Mouse (Mus musculus) MEL (cell line): ENCODE data around the gene U2af2. TPM values are rescaled to one million over a fixed set of nuclear protein-coding genes. Genes with fewer than 3 reads are reported as not detected.

Experiments
- DNase-seq: peaks from one replicate; pipeline ENCODE4 v3.0.0; 2011; ENCODE audit warnings: low read depth, low spot score
- H3K27ac ChIP-seq: 2 replicates; pipeline ENCODE4 v1.5.1; 2012; ENCODE audit warnings: low read depth, mild to moderate bottlenecking, control low read depth, low read length, moderate library complexity; ENCODE audit not compliant: control insufficient read depth
- H3K27me3 ChIP-seq, 2 experiments: fragments of 150-350 bp in 1 of 2; sonication (generic) in 1 of 2; 2 replicates each; pipeline ENCODE4 v1.6.1; 2012; ENCODE audit warnings: low read length in 2 of 2, mild to moderate bottlenecking in 2 of 2, improper control_type of control experiment in 1 of 2, moderate library complexity in 1 of 2; ENCODE audit not compliant: insufficient read depth in 2 of 2, control insufficient read depth in 1 of 2
- H3K36me3 ChIP-seq, 2 experiments: 2 replicates each; pipeline ENCODE4 v1.6.1; 2012 to 2014; ENCODE audit warnings: low read length in 2 of 2, improper control_type of control experiment in 1 of 2, inconsistent platforms in 1 of 2, mild to moderate bottlenecking in 1 of 2; ENCODE audit not compliant: insufficient read depth in 2 of 2, control insufficient read depth in 1 of 2
- H3K4me1 ChIP-seq, 2 experiments: fragments of 150-350 bp in 1 of 2; sonication (generic) in 1 of 2; 2 replicates each; pipeline ENCODE4 v1.6.1; 2012; ENCODE audit warnings: low read length in 2 of 2, improper control_type of control experiment in 1 of 2, mild to moderate bottlenecking in 1 of 2; ENCODE audit not compliant: insufficient read depth in 2 of 2, control insufficient read depth in 1 of 2
- H3K4me3 ChIP-seq, 2 experiments: fragments of 150-350 bp in 1 of 2; sonication (generic) in 1 of 2; 2 replicates each; pipeline ENCODE4 v1.5.1; 2012; ENCODE audit warnings: low read depth in 2 of 2, low read length in 2 of 2, mild to moderate bottlenecking in 2 of 2, moderate library complexity in 2 of 2, control low read depth in 1 of 2, improper control_type of control experiment in 1 of 2; ENCODE audit not compliant: control insufficient read depth in 1 of 2, insufficient read depth in 1 of 2
- H3K79me2 ChIP-seq: 2 replicates; pipeline ENCODE4 v1.6.1; 2012; ENCODE audit warnings: mild to moderate bottlenecking, low read length, moderate library complexity; ENCODE audit not compliant: control insufficient read depth, poor library complexity, insufficient read depth
- H3K9ac ChIP-seq: 2 replicates; pipeline ENCODE4 v1.6.1; 2012; ENCODE audit warnings: low read depth, mild to moderate bottlenecking, control low read depth, low read length, moderate library complexity; ENCODE audit not compliant: control insufficient read depth, poor library complexity, severe bottlenecking
- H3K9me3 ChIP-seq: fragments of 150-350 bp; sonication (generic); replicated peaks from 2 replicates; pipeline ENCODE4 v1.6.1; 2012; ENCODE audit warnings: mild to moderate bottlenecking, low read length, improper control_type of control experiment, moderate library complexity; ENCODE audit not compliant: insufficient read depth
- CHD1 ChIP-seq: IDR thresholded peaks from 2 replicates; pipeline ENCODE4 v1.6.1; 2012; ENCODE audit warnings: low read depth, mild to moderate bottlenecking, inconsistent platforms, low read length, improper control_type of control experiment
- CHD2 ChIP-seq: IDR thresholded peaks from 2 replicates; pipeline ENCODE4 v1.6.1; 2011; ENCODE audit warnings: low read length, improper control_type of control experiment
- CTCF ChIP-seq, 3 experiments: IDR thresholded peaks in 2 of 3; conservative IDR thresholded peaks in 1 of 3; 2 replicates each; pipeline ENCODE4 v1.5.1; 2011 to 2012; ENCODE audit warnings: low read length in 3 of 3, low read depth in 2 of 3, mild to moderate bottlenecking in 2 of 3, improper control_type of control experiment in 1 of 3, inconsistent platforms in 1 of 3, mixed read lengths in 1 of 3, moderate library complexity in 1 of 3; ENCODE audit not compliant: control insufficient read depth in 1 of 3, insufficient read depth in 1 of 3, poor library complexity in 1 of 3, severe bottlenecking in 1 of 3
- EP300 ChIP-seq, 2 experiments: IDR thresholded peaks; 2 replicates each; pipeline ENCODE4 v1.6.1; 2011; ENCODE audit warnings: improper control_type of control experiment in 2 of 2, low read length in 2 of 2, low read depth in 1 of 2, mild to moderate bottlenecking in 1 of 2
- ETS1 ChIP-seq: IDR thresholded peaks from 2 replicates; pipeline ENCODE4 v1.6.1; 2012; ENCODE audit warnings: low read depth, mild to moderate bottlenecking, inconsistent platforms, low read length, improper control_type of control experiment, moderate library complexity
- GABPA ChIP-seq: IDR thresholded peaks from 2 replicates; pipeline ENCODE4 v1.6.1; 2012; ENCODE audit warnings: low read depth, mild to moderate bottlenecking, inconsistent platforms, low read length, improper control_type of control experiment, moderate library complexity
- GATA1 ChIP-seq: IDR thresholded peaks from 2 replicates; pipeline ENCODE4 v1.6.1; 2011; ENCODE audit warnings: low read depth, low read length, improper control_type of control experiment
- JUND ChIP-seq: IDR thresholded peaks from 2 replicates; pipeline ENCODE4 v1.6.1; 2011; ENCODE audit warnings: low read depth, mild to moderate bottlenecking, improper control_type of control experiment, low read length
- MAZ ChIP-seq: IDR thresholded peaks from 2 replicates; pipeline ENCODE4 v1.6.1; 2012; ENCODE audit warnings: low read depth, mild to moderate bottlenecking, inconsistent platforms, low read length, improper control_type of control experiment
- NELFE ChIP-seq: IDR thresholded peaks from 2 replicates; pipeline ENCODE4 v1.6.1; 2011; ENCODE audit warnings: low read depth, low read length, improper control_type of control experiment
- POLR2AphosphoS5 ChIP-seq: IDR thresholded peaks from 2 replicates; pipeline ENCODE4 v1.6.1; 2012; ENCODE audit warnings: low read depth, borderline replicate concordance, mild to moderate bottlenecking, inconsistent platforms, low read length, moderate library complexity, mixed read lengths
- RCOR1 ChIP-seq: IDR thresholded peaks from 2 replicates; pipeline ENCODE4 v1.6.1; 2012; ENCODE audit warnings: low read depth, mild to moderate bottlenecking, inconsistent platforms, low read length, improper control_type of control experiment
- SIN3A ChIP-seq: IDR thresholded peaks from 2 replicates; pipeline ENCODE4 v1.6.1; 2012; ENCODE audit warnings: low read length, improper control_type of control experiment, inconsistent platforms
- TAL1 ChIP-seq: IDR thresholded peaks from 2 replicates; pipeline ENCODE4 v1.6.1; 2012; ENCODE audit warnings: mild to moderate bottlenecking, inconsistent platforms, low read length, moderate library complexity, mixed read lengths
- TBP ChIP-seq: IDR thresholded peaks from 2 replicates; pipeline ENCODE4 v1.8.0; 2011; ENCODE audit warnings: low read depth, low read length, improper control_type of control experiment
- TCF12 ChIP-seq: IDR thresholded peaks from 2 replicates; pipeline ENCODE4 v1.6.1; 2014; ENCODE audit warnings: low read depth, mild to moderate bottlenecking, inconsistent platforms, low read length, improper control_type of control experiment, moderate library complexity
- USF1 ChIP-seq: IDR thresholded peaks from 2 replicates; pipeline ENCODE4 v1.6.1; 2014; ENCODE audit warnings: low read depth, mild to moderate bottlenecking, inconsistent platforms, low read length, improper control_type of control experiment, moderate library complexity
- USF2 ChIP-seq, 2 experiments: IDR thresholded peaks; 2 replicates each; pipeline ENCODE4 v1.6.1; 2011 to 2012; ENCODE audit warnings: improper control_type of control experiment in 2 of 2, low read length in 2 of 2, borderline replicate concordance in 1 of 2, inconsistent platforms in 1 of 2, low read depth in 1 of 2, mild to moderate bottlenecking in 1 of 2; ENCODE audit not compliant: insufficient read depth in 1 of 2
- ZMIZ1 ChIP-seq: IDR thresholded peaks from 2 replicates; pipeline ENCODE4 v1.6.1; 2012; ENCODE audit warnings: low read depth, mild to moderate bottlenecking, inconsistent platforms, low read length, improper control_type of control experiment, moderate library complexity
- polyA plus RNA-seq, 2 experiments: library from polyadenylated mRNA; stranded (reverse) in 1 of 2; unstranded in 1 of 2; fragments of >175 nt in 1 of 2; fragments of >200 nt in 1 of 2; gene quantifications; 2 replicates each; pipeline versions ENCODE4 v1.2.1 to v1.2.4; 2012; ENCODE audit warnings: low replicate concordance in 2 of 2, low read depth in 1 of 2; ENCODE audit not compliant: insufficient read length in 2 of 2, insufficient read depth in 1 of 2, missing spikeins in 1 of 2
- total RNA-seq: library from RNA; depleted of rRNA; stranded (reverse); fragments of 300-350 nt; gene quantifications from 2 replicates; pipeline ENCODE4 v1.2.3, GENCODE M21; 2012

Gene U2af2
- total and polyA plus RNA-seq, 3 experiments = 311 to 491 (median 477) TPM

DNA sequence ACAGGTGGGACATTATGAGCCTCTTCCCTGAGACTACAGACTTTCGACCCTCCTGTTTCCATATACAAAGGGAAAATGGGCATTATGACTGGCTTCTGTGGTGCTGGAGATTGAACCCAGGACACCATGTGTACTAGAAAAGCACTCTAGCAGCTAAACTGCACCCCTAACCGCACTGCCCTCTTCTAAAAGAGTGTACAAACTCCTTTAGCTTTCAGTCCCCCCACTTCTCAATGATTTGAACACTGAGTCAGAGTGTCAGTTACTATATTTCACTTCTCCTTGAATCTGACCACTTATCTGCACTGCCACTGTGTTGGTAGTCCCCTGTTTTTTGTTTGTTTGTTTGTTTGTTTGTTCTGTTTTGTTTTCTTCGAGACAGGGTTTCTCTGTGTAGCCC, 28.1 kb upstream of the U2af2 start, which contains the start of gene 4632433K11Rik:
TSS of gene 4632433K11Rik (plus strand) at position 301 of the 400 bp plus-strand sequence.
- Histone ChIP-seq H3K27me3 (no peaks in the 10 kb centered on the region), H3K36me3 (peaks cover 0 to 2% of the 10 kb centered on the region in 2 experiments; a peak in 2 of 4 replicates), H3K9me3 (no peaks in the 10 kb centered on the region), H3K27ac (no peak within 1 kb of the TSS), H3K79me2 (no peaks in the 10 kb centered on the region; the same call in none of the 2 replicates), H3K4me3 (no peak within 1 kb of the TSS), H3K9ac (no peak within 1 kb of the TSS), H3K4me1 (peaks cover 0 to 5% of the 10 kb centered on the region in 2 experiments; a peak in 2 of 4 replicates)
- DNase-seq = no peak
- TF ChIP-seq GATA1 = no peak

DNA sequence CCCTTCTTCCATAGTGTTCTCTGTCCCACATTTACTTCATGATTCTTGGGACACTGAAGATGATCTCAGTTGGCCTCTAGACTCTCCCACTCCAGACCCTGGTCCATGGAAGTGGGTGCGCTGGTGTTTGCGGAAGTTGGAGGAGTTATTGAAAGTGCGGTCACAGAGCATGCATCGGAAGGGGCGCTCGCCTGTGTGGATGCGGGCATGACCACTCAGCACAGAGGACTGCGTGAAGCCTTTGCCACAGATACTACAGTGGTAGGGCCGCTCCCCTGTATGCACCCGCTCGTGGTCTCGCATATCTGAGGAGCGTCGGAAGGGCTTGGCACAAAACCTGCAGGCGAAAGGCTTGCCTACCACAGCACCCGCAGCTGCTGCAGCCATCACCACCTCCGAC, 26.3 kb upstream of the U2af2 start:
- Histone ChIP-seq H3K9ac (no peak overlapping the region), H3K27me3 (no peaks in the 10 kb centered on the region), H3K27ac (no peak overlapping the region), H3K9me3 (no peaks in the 10 kb centered on the region), H3K4me3 (no peak overlapping the region), H3K36me3 (no peaks in the 10 kb centered on the region; a peak in 3 of 4 replicates), H3K4me1 (peaks cover 0 to 5% of the 10 kb centered on the region in 2 experiments; a peak in 2 of 4 replicates), H3K79me2 (no peaks in the 10 kb centered on the region; the same call in none of the 2 replicates)
- no peak for DNase-seq
- no peak for TF ChIP-seq NELFE
- TF ChIP-seq USF2 (IDR thresholded peaks at IDR 0.05; ENCODE audit: borderline replicate concordance in 1 of 2, insufficient read depth in 1 of 2, low read depth in 1 of 2, low read length in 2 of 2) = no peak
- no peak for TF ChIP-seq JUND
- no peak for TF ChIP-seq EP300 (IDR thresholded peaks at IDR 0.05; ENCODE audit: low read depth in 1 of 2, low read length in 2 of 2)
- no peak for TF ChIP-seq TAL1
- no peak for TF ChIP-seq SIN3A
- TF ChIP-seq CHD1 = no peak
- TF ChIP-seq TBP = no peak
- TF ChIP-seq CTCF (IDR thresholded peaks at IDR 0.05 in 2 of 3, conservative IDR thresholded peaks at IDR 0.05 in 1 of 3; ENCODE audit: control insufficient read depth in 1 of 3, insufficient read depth in 1 of 3, low read depth in 2 of 3, low read length in 3 of 3, poor library complexity in 1 of 3, severe bottlenecking in 1 of 3) = no peak
- TF ChIP-seq TCF12 = no peak
- no peak for TF ChIP-seq GABPA
- no peak for TF ChIP-seq USF1
- no peak for TF ChIP-seq POLR2AphosphoS5
- no peak for TF ChIP-seq ZMIZ1
- TF ChIP-seq ETS1 = no peak
- TF ChIP-seq CHD2 = no peak
- TF ChIP-seq RCOR1 = no peak
- TF ChIP-seq MAZ = no peak
